Mouse (Mus musculus) limb, embryonic 13.5 days (tissue): ENCODE data around the gene Nabp1. TPM values are rescaled to one million over a fixed set of nuclear protein-coding genes. Genes with fewer than 3 reads are reported as not detected.

Experiments
- ATAC-seq: fragments of 200-750 bp; cut with Nextera tagmentation; 2 replicates; pipeline ENCODE4 v1.8.0; 2017; ENCODE audit warnings: low read depth, moderate number of reproducible peaks, moderate TSS enrichment; ENCODE audit not compliant: low FRiP score
- H3K27ac ChIP-seq: fragments of 300-500 bp; sonication (generic); 2 replicates; pipeline ENCODE4 v1.5.1; 2015; ENCODE audit warnings: inconsistent platforms, mild to moderate bottlenecking, moderate library complexity
- H3K27me3 ChIP-seq: fragments of 300-500 bp; sonication (generic); 2 replicates; pipeline ENCODE4 v1.6.1; 2015; ENCODE audit warnings: mild to moderate bottlenecking, inconsistent platforms
- H3K36me3 ChIP-seq: fragments of 300-500 bp; sonication (generic); 2 replicates; pipeline ENCODE4 v1.6.1; 2015; ENCODE audit warnings: inconsistent platforms, mild to moderate bottlenecking, moderate library complexity
- H3K4me1 ChIP-seq: fragments of 300-500 bp; sonication (generic); 2 replicates; pipeline ENCODE4 v1.6.1; 2015; ENCODE audit warnings: inconsistent platforms
- H3K4me2 ChIP-seq: fragments of 300-500 bp; sonication (generic); replicated peaks from 2 replicates; pipeline ENCODE4 v1.6.1; 2015; ENCODE audit warnings: inconsistent platforms, mild to moderate bottlenecking, moderate library complexity
- H3K4me3 ChIP-seq: fragments of 300-500 bp; sonication (generic); 2 replicates; pipeline ENCODE4 v1.5.1; 2015; ENCODE audit warnings: moderate library complexity, mild to moderate bottlenecking, inconsistent platforms
- H3K9ac ChIP-seq: fragments of 300-500 bp; sonication (generic); 2 replicates; pipeline ENCODE4 v1.6.1; 2015; ENCODE audit warnings: mild to moderate bottlenecking, inconsistent platforms
- H3K9me3 ChIP-seq: fragments of 300-500 bp; sonication (generic); 2 replicates; pipeline ENCODE4 v1.6.1; 2016; ENCODE audit warnings: inconsistent platforms
- WGBS: fragments of 180-500 bp; shearing (Covaris S2); methylation state at CpG from one replicate; pipeline ENCODE4 v1.1.7; 2015; 5-methylcytosine and 5-hydroxymethylcytosine counted together
- polyA plus RNA-seq: library from polyadenylated mRNA; unstranded; fragments of >200 nt; fragmentation: Nextera tagmentation; extraction: Ambion mirVana; gene quantifications from 2 replicates; pipeline ENCODE4 v1.2.1, GENCODE M21; 2015

Nabp1 gene
- polyA plus RNA-seq, 1 experiment from 2014 or later, result 7.9 TPM

DNA sequence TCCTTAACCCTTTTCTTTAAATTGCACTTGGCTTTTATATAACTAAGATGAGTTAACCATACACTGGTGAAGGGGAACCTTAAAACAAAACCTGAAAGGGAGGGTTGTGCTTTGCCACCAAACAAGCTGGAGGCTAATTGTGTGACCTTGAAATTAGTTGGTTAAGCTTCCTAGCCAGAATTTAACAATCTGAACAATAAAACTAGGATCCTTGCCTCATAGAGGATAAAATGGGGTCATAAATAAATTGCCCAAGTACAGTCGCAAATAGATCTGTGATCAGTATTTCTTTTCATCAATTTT lies 753 bp upstream of the Nabp1 start:
- Histone ChIP-seq H3K27ac (no peak overlapping the region), H3K9ac (no peak overlapping the region)
- 46% methylated on average over 1 of the region's 1 CpGs for WGBS

DNA sequence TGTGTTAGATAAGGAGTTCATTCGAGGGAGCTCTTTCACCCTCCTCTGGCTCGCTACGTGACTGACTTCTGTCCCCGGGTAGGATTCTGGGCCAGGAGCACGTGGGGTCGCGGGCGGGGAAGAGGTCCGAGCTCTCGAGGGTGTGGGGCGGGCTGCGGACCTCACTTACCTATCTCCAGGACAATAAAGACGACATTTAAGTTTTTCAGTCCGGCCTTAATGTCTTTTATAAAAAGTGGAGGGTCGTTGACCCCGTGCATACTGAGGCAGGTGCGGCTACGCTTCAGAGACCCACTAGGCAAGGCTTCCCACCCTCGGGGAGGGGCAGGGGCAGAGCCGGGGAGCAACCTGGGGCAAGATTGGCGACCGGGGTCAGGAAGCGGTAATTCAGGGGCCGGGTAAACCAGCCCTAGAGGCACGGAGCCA lies 556 bp downstream of the Nabp1 start:
- H3K4me3 ChIP-seq, result peak overlapping the region; percentile 57
- no peaks in the 10 kb centered on the region for H3K9me3 ChIP-seq
- H3K36me3 ChIP-seq, result no peaks in the 10 kb centered on the region
- peaks cover 7% of the 10 kb centered on the region for H3K4me1 ChIP-seq
- under 1% methylated on average over 25 of the region's 25 CpGs for WGBS
- ATAC-seq, result no peak
- H3K27me3 ChIP-seq, result peaks cover 5% of the 10 kb centered on the region; the same call in 1 of the 2 replicates
- no peak overlapping the region for H3K27ac ChIP-seq
- H3K9ac ChIP-seq, result peak overlapping the region; percentile 67
- peak overlapping the region; percentile 96 for H3K4me2 ChIP-seq

More for the DNA sequence above, 753 bp upstream of the Nabp1 start:
- peak overlapping the region; percentile 96 for H3K4me2 ChIP-seq
- peaks cover 7% of the 10 kb centered on the region for H3K4me1 ChIP-seq
- no peaks in the 10 kb centered on the region for H3K36me3 ChIP-seq
- no peaks in the 10 kb centered on the region for H3K9me3 ChIP-seq
- ATAC-seq, result no peak
- peak overlapping the region; percentile 57 for H3K4me3 ChIP-seq
- H3K27me3 ChIP-seq, result peaks cover 5% of the 10 kb centered on the region; the same call in 1 of the 2 replicates

DNA sequence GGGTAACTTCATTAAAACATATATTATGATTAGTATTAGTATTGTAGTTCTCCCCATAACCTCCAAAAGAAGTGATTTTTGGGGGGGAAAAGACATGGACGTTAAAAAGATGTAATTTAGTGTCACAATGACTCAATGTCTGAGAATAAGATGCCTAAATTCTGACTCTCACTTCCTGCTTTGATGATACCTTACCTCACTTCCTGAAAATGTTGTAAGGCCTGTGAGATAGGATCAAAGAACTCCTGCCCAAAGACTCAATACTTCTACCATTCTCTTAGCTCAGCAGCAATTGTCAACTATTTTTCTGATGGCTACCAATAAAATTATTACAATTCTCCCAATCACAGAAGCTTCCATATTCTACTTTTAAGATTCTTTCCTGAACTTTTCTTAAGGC lies 1.8 kb downstream of the Nabp1 start:
- Histone ChIP-seq H3K4me3 (no peak overlapping the region), H3K36me3 (no peaks in the 10 kb centered on the region), H3K27me3 (peaks cover 5% of the 10 kb centered on the region; the same call in 1 of the 2 replicates), H3K4me2 (no peak overlapping the region), H3K9me3 (no peaks in the 10 kb centered on the region), H3K9ac (no peak overlapping the region), H3K4me1 (peaks cover 7% of the 10 kb centered on the region), H3K27ac (no peak overlapping the region)
- WGBS, result 76% methylated on average over 1 of the region's 1 CpGs
- no peak for ATAC-seq

DNA sequence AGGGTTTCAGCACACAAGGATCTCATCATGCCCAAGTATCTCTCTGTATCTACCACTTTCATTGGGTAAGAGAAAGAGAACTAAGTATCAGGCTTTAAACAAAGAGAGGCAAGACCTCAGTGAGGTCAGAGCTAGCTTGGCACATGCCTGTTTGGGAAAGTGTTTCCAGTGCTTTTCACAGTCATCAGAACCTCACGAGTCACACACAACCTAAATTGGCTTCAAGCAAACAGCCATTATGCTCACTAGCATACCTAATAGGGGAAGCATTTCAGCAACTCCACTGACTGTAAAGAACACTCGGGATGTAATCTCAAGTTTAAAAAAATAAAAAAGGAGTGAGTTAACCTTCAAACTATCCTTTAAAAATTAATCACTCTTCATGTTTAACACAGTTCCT lies 10.1 kb downstream of the Nabp1 start:
- no peak overlapping the region for H3K4me3 ChIP-seq
- 52% methylated on average over 2 of the region's 2 CpGs for WGBS
- H3K4me2 ChIP-seq, result no peak overlapping the region
- no peak overlapping the region for H3K9ac ChIP-seq
- no peaks in the 10 kb centered on the region for H3K9me3 ChIP-seq
- no peaks in the 10 kb centered on the region for H3K36me3 ChIP-seq
- no peak for ATAC-seq
- no peaks in the 10 kb centered on the region for H3K27me3 ChIP-seq
- H3K27ac ChIP-seq, result no peak overlapping the region
- 0 out of 2 replicates have a peak, but pooled peaks cover 2% of the 10 kb centered on the region for H3K4me1 ChIP-seq

DNA sequence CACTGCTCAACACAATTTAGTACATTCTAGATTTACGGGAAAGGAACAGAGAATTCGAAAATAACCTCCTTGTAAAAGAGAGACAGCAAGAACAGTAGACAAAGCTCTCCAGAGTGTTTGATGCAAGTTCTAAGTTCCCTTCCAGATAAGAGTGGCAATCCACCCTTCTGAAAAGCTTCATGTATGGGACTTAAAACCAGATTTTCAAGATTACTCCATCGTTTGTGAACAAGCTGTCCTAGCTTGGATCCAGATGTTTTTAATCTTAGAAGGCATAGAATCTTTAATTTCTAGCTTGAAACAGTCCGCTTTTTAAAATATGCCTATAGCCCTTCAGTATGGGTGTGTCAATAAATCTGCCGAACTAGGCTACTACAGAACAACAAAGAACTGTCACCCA lies 11.0 kb downstream of the Nabp1 start:
- ATAC-seq, result no peak
- WGBS, result 68% methylated on average over 5 of the region's 5 CpGs

DNA sequence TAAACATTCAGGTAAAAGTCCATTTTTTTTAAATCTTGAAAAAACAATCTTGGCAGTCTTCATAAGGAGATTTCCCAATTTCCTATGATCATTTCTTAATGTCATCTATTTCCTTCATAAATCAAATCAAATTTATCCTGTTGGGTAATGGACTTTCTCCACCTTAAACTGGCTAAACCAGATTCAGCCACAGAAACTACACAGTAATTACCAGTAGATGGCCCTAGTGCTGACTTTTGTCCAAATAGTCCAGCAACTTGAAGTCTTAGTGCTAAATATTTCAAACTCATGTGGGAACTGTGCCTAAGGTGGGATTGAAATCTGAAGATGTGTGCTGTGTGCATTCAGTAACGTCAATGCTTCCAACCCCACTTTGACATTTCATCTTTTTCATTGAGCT lies 11.8 kb downstream of the Nabp1 start:
- no peak overlapping the region for H3K27ac ChIP-seq
- no peak overlapping the region for H3K4me3 ChIP-seq
- 0 out of 2 replicates have a peak, but pooled peaks cover 3% of the 10 kb centered on the region for H3K4me1 ChIP-seq
- H3K36me3 ChIP-seq, result no peaks in the 10 kb centered on the region
- 49% methylated on average over 1 of the region's 1 CpGs for WGBS
- no peak overlapping the region for H3K9ac ChIP-seq
- no peaks in the 10 kb centered on the region for H3K9me3 ChIP-seq
- no peaks in the 10 kb centered on the region for H3K27me3 ChIP-seq
- H3K4me2 ChIP-seq, result no peak overlapping the region
- ATAC-seq, result no peak

More for the DNA sequence above, 11.0 kb downstream of the Nabp1 start:
- no peaks in the 10 kb centered on the region for H3K36me3 ChIP-seq
- no peaks in the 10 kb centered on the region for H3K27me3 ChIP-seq
- H3K4me2 ChIP-seq, result no peak overlapping the region
- H3K4me1 ChIP-seq, result 0 out of 2 replicates have a peak, but pooled peaks cover 3% of the 10 kb centered on the region
- H3K4me3 ChIP-seq, result no peak overlapping the region
- no peak overlapping the region for H3K27ac ChIP-seq
- no peaks in the 10 kb centered on the region for H3K9me3 ChIP-seq
- H3K9ac ChIP-seq, result no peak overlapping the region

DNA sequence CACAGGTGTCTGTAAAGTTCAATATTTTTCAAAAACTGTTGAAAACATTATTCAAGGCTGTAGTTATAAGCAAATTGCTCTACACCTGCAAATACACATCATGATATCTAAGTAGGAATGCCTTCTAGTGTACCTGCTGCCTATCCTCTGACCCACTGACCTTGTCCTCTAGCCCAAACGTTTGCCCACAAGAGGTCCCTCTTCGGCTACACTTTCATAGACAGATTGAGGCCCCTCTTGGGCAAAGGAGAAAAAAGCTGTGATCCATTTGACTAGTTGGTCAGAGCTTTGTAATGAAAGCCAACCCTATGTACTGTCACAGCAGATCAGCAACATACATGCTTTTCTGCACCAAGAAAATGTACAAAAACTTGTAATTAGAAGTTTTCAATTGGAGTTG lies 12.9 kb downstream of the Nabp1 start:
- no peak for ATAC-seq
- H3K9me3 ChIP-seq, result no peaks in the 10 kb centered on the region
- H3K36me3 ChIP-seq, result no peaks in the 10 kb centered on the region

DNA sequence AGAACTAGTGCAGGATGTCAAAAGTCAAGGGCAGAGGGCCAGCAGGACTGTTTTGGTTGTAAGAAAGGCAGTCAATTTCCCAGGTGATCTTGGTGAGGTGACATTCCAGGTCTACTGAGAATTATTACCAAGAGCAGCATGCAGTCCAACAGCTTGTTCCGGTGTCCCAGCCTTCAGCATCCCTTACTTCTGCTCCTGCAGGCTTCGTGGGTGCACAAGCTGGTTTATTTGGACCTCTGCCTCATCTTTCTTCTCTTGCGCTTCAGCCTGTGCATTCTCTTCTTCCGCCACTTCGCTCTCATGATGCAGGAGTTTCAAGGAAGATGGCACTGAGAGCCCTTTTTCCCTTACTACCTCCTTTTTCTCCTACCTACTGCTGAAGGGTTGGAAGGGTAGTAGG lies 15.2 kb downstream of the Nabp1 start:
- 68% methylated on average over 5 of the region's 5 CpGs for WGBS
- ATAC-seq, result no peak
- no peaks in the 10 kb centered on the region for H3K36me3 ChIP-seq

More for the DNA sequence above, 12.9 kb downstream of the Nabp1 start:
- no peaks in the 10 kb centered on the region for H3K27me3 ChIP-seq
- H3K4me1 ChIP-seq, result 0 out of 2 replicates have a peak, but pooled peaks cover 3% of the 10 kb centered on the region
- H3K9ac ChIP-seq, result no peak overlapping the region
- no peak overlapping the region for H3K4me3 ChIP-seq
- 30% methylated on average over 2 of the region's 2 CpGs for WGBS
- no peak overlapping the region for H3K27ac ChIP-seq
- H3K4me2 ChIP-seq, result no peak overlapping the region

DNA sequence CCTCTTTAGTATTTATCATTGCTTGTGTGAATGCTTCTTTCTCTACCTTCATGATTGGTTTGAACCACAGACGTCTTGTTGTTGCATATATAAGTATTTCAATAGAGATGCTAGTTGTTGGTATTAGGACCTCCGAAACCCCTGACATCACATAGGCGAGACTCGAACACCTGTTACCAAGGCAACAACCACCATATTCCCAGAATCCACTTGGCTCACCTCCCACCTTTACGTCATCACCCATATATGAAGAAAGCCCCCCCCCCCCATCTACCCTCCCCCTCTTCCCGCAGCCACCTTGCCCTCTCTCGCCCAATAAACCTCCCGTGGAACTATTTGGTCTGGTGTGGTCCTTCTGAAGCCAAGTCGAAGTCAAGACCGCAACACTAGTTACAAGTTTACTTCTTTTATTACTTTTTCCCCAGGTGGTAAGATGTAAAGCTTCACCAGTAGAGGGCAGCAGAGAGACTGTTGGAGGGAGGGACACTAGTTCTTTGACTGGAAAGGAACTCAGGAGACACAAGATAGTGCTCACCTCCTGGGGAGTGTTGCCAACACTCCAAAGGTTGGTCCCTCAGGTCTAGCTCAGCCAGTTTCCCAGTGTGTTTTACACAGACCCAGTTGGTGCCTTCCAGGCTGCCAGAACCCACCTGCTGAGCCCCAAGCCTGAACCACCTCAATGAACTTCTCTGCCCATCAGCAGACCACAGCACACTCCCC lies 19.3 kb downstream of the Nabp1 start:
- Histone ChIP-seq H3K4me3 (no peak overlapping the region), H3K27me3 (no peaks in the 10 kb centered on the region), H3K4me1 (0 out of 2 replicates have a peak, but pooled peaks cover 3% of the 10 kb centered on the region), H3K27ac (no peak overlapping the region), H3K9ac (no peak overlapping the region), H3K36me3 (no peaks in the 10 kb centered on the region), H3K9me3 (no peaks in the 10 kb centered on the region), H3K4me2 (no peak overlapping the region)
- ATAC-seq, result no peak
- 57% methylated on average over 10 of the region's 10 CpGs for WGBS

More for the DNA sequence above, 15.2 kb downstream of the Nabp1 start:
- Histone ChIP-seq H3K4me2 (no peak overlapping the region), H3K4me1 (0 out of 2 replicates have a peak, but pooled peaks cover 3% of the 10 kb centered on the region), H3K27ac (no peak overlapping the region), H3K9me3 (no peaks in the 10 kb centered on the region), H3K27me3 (no peaks in the 10 kb centered on the region), H3K9ac (no peak overlapping the region), H3K4me3 (no peak overlapping the region)

DNA sequence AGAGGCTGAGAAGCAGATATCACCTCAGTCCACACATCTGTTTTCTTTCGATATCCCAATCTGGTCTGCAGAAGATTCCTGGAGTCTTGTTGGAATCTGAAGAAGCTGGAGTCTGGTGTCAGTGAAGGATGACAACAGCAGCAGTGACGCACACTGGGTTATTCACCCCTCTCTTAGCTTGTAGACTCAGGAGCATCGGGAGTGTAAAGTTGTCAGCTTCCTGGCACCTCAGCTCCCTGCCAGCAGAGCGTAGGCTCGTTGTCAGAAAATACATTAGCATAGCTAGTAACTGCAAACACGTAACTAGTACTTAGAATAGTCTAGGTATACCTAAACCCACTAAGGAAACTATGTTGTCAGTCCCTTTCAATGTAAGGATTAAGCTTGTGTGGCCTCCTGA lies 20.1 kb downstream of the Nabp1 start:
- H3K4me3 ChIP-seq, result no peak overlapping the region
- WGBS, result 69% methylated on average over 6 of the region's 6 CpGs
- no peaks in the 10 kb centered on the region for H3K36me3 ChIP-seq
- H3K9ac ChIP-seq, result no peak overlapping the region
- no peaks in the 10 kb centered on the region for H3K27me3 ChIP-seq
- no peak for ATAC-seq
- H3K4me2 ChIP-seq, result no peak overlapping the region
- H3K27ac ChIP-seq, result no peak overlapping the region
- 0 out of 2 replicates have a peak, but pooled peaks cover 1% of the 10 kb centered on the region for H3K4me1 ChIP-seq
- H3K9me3 ChIP-seq, result no peaks in the 10 kb centered on the region

DNA sequence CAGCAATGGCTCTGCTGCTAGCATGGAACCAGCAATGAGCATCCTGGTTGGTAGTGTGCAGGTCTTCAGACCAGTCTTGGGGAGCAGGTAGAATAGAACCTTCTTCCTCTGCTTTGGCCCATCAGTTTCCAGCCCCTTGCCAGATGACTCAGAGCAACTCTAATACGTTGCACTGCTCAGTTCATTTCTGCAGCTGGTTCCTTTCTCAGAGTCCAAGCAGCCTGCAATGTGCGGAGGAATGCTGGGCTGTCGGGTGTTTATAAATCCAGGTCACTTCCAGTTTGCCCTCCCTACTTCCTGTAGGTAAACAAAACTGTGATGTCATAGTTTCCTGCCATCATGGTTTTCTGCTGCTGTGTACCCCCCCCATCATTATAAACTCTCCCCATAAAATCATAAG lies 21.0 kb downstream of the Nabp1 start:
- Histone ChIP-seq H3K36me3 (no peaks in the 10 kb centered on the region), H3K27ac (no peak overlapping the region), H3K9ac (no peak overlapping the region), H3K4me1 (no peaks in the 10 kb centered on the region), H3K4me2 (no peak overlapping the region), H3K9me3 (no peaks in the 10 kb centered on the region), H3K27me3 (no peaks in the 10 kb centered on the region), H3K4me3 (no peak overlapping the region)
- 37% methylated on average over 3 of the region's 3 CpGs for WGBS
- no peak for ATAC-seq

DNA sequence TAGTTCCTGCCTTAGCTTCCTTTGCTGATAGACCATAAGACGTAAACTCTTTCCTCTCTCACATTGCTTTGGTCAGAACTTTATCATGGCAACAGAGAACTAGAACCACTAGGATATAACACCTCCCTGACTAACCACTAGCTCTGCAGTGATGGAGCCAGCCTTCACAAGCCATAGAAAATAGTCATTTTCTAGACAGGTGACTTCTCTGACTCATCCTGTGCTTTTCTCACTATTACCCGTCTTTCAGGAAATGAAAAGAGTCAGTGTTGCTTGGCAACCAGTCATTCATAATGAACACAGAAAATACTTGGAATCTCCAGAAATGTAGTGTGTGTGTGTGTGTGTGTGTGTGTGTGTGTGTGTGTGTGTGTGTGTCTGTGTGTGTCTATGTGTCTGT lies 29.4 kb downstream of the Nabp1 start:
- H3K27ac ChIP-seq, result no peak overlapping the region
- peaks cover 12% of the 10 kb centered on the region for H3K4me1 ChIP-seq
- H3K9me3 ChIP-seq, result no peaks in the 10 kb centered on the region
- 71% methylated on average over 2 of the region's 2 CpGs for WGBS
- H3K27me3 ChIP-seq, result no peaks in the 10 kb centered on the region
- no peak for ATAC-seq
- H3K4me2 ChIP-seq, result no peak overlapping the region
- no peak overlapping the region for H3K9ac ChIP-seq
- H3K36me3 ChIP-seq, result no peaks in the 10 kb centered on the region
- no peak overlapping the region for H3K4me3 ChIP-seq
